Mouse (Mus musculus) C2C12 (cell line): ENCODE data around the gene Tubb1.

ENCODE experiments used
- CTCF ChIP-seq: IDR thresholded peaks from one replicate; pipeline ENCODE4 v1.5.1; 2011; ENCODE audit not compliant: control insufficient read depth, insufficient read depth, insufficient read length
- MAX ChIP-seq: IDR thresholded peaks from one replicate; pipeline ENCODE4 v1.6.1; 2011; ENCODE audit warnings: mild to moderate bottlenecking, control low read depth
- USF1 ChIP-seq: IDR thresholded peaks from one replicate; pipeline ENCODE4 v1.6.1; 2011; ENCODE audit warnings: low read depth, mild to moderate bottlenecking, control low read depth, moderate library complexity

DNA sequence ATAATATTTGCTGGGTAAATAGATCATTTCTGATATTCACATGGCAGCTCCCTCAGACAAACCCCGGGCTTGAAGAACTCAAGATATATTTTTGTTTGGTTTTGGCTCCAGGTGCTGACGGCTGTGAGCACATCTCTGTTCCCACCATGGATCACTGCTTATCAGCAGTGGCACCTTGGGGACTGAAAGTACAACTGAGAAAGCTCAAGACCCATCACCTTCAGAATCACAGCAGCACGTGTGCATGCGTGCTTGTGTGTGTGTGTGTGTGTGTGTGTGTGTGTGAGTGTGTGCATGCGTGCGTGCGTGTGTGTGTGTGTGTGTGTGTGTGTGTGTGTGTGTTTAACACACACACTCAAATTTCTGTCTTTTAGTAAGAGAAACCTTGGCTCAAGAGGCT is 6.1 kb upstream of the Tubb1 start:
- no peak for TF ChIP-seq CTCF
- TF ChIP-seq MAX = no peak
- TF ChIP-seq USF1 = no peak
